Mouse (Mus musculus): ENCODE measurements at regions not wholly inside any gene's neighbourhood (a gene's known extent, or its start where the extent isn't known, plus 50 kb on each side); places are given as distances from the start of the nearest gene placed in this dataset.

- no peak for TF ChIP-seq POLR2A (IDR thresholded peaks at IDR 0.05; ENCODE audit: borderline replicate concordance, extremely low read depth, insufficient read depth, insufficient read length, poor library complexity, severe bottlenecking)
- no peak for TF ChIP-seq CTCF (IDR thresholded peaks at IDR 0.05; ENCODE audit: borderline replicate concordance, extremely low read depth, insufficient read depth, insufficient read length)
Measured at GRCm38 (mm10) chr8:126790214-126790613, 155.4 kb downstream of the Tomm20 start.
